Mouse (Mus musculus) gonadal fat pad, adult 2 months (tissue): Measurements from ENCODE around the gene Greb1. TPM values are rescaled to one million over a fixed set of nuclear protein-coding genes. Genes with fewer than 3 reads are reported as not detected.

Experiments used
- DNase-seq: peaks from one replicate; pipeline ENCODE4 v3.0.0-alpha.2; 2012; ENCODE audit warnings: low read depth
- polyA plus RNA-seq: library from polyadenylated mRNA; depleted of rRNA; stranded (reverse); fragments of >200 nt; gene quantifications from 2 replicates; pipeline ENCODE4 v1.2.3, GENCODE M21; 2012; rRNA removed

Greb1 gene
- 33.8 and 39.2 TPM in 2 replicates for polyA plus RNA-seq

GRCm38 (mm10) chr12:16800259-16800958 is at the start of gene Greb1:
TSS of gene Greb1 (minus strand) at chr12:16800886.
- no peak for DNase-seq

DNA sequence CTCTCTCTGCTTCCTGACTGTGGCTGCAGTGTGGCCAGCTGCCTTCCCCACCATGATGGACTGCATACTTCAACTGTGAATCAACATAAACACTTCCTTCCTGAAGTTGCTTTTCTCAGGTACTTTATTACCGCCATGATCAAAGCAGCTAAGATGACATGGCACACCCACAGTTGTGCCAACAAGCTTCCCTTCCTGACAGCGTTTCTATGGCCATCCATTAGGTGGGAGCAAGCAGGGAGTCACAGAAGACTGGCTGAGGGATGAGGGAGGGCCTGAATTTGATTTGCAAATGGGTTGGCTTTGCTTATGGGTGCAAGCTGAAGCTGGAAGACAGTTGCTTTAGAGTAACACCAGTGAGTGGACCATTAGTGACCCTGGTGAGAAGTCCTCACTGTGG is 49.1 kb upstream of the Greb1 start:
- no peak for DNase-seq

GRCm38 (mm10) chr12:16848501-16848900 is 47.8 kb upstream of the Greb1 start:
- no peak for DNase-seq

GRCm38 (mm10) chr12:16847204-16847792 is 46.6 kb upstream of the Greb1 start:
- no peak for DNase-seq

GRCm38 (mm10) chr12:16844623-16845592 is 44.2 kb upstream of the Greb1 start:
- no peak for DNase-seq

GRCm38 (mm10) chr12:16840842-16841782 is 40.4 kb upstream of the Greb1 start:
- no peak for DNase-seq

DNA sequence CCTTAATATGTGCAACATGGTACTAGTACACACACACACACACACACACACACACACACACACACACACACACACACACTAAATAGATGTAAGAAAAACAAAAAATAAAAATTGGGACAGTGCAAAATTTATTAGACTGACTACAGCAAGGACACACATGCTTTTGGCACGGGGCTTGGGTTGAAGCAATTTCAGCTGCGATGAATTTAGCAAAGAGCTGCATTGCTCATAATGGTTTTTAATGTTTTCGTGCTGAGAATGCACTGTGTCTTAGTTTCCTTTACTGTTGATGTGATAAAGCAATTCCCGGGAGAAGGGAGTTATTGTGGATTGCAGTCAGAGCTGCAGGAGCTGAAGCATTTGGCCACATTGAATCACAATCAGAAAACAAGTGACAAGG is 37.1 kb upstream of the Greb1 start:
- no peak for DNase-seq

DNA sequence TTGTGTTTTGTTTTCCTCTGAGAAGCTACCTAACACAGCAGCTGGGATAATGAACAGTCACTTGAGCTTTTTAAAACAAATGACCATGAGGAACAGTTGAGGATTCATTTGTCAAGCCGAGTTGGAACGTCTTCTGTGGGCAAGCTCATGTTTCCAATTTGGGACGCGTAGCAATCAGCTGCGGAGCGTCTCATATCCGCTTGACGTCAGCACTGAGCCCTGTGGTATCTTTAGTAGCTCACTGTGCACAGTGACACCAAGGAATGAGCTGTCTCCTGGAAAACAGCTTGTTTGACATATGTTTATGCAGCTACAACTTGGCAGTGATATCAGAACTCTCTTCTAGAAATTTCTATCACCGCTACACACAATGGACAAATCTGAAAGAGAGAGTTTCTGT is 35.5 kb upstream of the Greb1 start:
- no peak for DNase-seq

DNA sequence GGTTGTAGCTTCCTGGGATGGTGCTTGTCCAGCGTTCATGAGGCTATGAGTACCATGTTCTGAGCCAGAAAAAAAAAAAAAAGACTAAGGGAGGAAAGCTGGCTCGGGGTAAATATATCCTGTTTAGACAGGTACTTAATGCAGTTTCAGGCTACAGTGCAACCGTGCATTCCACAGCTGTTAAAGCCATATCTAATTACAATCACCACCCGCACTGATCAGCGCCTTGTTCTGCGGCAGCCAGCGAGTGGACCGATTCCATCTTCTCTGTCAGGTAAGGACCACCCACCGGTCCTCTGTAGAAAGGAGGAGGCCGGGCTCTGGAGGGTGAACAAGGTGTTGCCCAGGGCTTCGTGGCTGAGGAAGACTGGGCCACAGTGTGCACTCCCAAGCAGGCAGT is 34.0 kb upstream of the Greb1 start:
- DNase-seq: no peak

DNA sequence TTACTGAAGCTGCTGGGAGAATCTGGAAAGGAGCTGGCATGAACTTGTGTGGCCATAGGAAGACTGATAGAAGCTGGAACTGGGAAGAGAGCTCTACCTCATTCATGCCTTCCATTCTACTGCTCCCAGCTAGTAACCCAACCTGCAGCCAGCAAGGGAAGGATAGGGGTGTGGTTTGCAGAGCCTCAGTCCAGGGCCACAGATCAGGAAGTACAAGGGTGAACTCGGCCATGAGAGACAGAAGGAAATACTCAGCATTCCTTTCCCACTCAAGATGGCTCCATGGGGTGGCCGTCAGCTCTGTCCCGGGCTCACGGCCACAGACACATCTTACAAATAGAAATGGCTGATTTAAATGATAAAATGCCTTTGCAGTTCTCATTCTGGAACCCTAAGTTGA is 30.4 kb upstream of the Greb1 start:
- no peak for DNase-seq

- DNase-seq: no peak
These were observed 29.1 kb upstream of the Greb1 start for GRCm38 (mm10) chr12:16829785-16830184.

DNA sequence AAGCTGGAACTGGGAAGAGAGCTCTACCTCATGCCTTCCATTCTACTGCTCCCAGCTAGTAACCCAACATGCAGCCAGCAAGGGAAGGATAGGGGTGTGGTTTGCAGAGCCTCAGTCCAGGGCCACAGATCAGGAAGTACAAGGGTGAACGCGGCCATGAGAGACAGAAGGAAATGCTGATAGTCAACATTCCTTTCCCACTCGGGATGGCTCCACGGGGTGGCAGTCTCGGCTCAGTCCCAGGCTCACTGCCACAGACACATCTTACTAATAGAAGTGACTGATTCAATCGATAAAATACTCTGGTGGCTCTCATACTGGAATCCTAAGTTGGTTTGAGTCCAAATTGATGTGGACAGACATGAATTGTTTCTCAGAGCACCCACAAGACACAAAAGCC is 27.8 kb upstream of the Greb1 start:
- no peak for DNase-seq

GRCm38 (mm10) chr12:16823701-16824100 is 23.0 kb upstream of the Greb1 start:
- no peak for DNase-seq

GRCm38 (mm10) chr12:16822181-16822734 is 21.6 kb upstream of the Greb1 start:
- DNase-seq: no peak

DNA sequence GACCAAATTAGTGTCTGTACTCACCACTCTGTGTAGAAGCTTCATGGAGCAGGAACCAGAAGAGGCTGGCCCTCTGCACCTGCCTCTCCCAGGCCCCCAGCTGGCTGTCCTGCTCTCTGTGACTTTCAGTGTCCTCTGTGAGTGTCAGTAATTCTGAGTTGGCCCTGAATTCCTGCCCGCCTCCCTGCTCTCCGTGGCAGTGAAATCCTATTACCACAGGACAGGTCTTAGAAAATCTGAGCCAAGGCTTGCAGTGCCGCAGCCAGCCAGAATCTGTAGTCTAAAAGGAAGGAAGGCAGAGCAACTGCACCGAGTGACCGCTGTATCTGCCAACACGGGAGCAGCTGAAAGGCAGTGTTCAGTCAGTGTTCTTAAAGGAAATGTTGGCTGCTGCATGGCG is 20.1 kb upstream of the Greb1 start:
- DNase-seq: no peak

GRCm38 (mm10) chr12:16818513-16818912 is 17.8 kb upstream of the Greb1 start:
- no peak for DNase-seq

GRCm38 (mm10) chr12:16817147-16817546 is 16.5 kb upstream of the Greb1 start:
- no peak for DNase-seq

GRCm38 (mm10) chr12:16811477-16811876 is 10.8 kb upstream of the Greb1 start:
- no peak for DNase-seq

GRCm38 (mm10) chr12:16810525-16811431 is 10.1 kb upstream of the Greb1 start, which contains the start of gene E2f6:
TSS of gene E2f6 (plus strand) at chr12:16810963.
- no peak for DNase-seq

DNA sequence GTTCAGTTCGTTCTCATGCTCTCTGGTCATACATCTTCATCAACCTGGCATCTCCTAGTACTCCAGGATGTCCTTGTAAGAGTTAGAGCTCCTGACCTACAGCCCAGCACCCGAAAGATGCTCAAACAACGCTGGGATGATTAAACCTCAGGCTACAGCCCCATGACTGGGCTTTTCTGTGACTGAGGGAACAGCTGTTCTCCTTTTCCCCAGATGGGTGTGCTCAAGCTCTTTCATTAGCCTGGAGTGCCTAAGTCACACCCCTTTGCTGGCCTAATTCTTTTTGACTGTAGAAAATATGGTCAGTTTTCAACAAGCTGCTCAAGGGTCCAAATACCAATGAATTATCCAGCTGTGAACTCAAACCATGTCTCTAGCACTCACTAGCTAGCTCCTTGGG is 7.4 kb upstream of the Greb1 start:
- DNase-seq: no peak
